Mouse (Mus musculus) cerebellum, adult 2 months (tissue): ENCODE results near the gene Rab3il1. TPM values are rescaled to one million over a fixed set of nuclear protein-coding genes. Genes with fewer than 3 reads are reported as not detected.

Experiments
- DNase-seq, 2 experiments: peaks; one replicate each; pipeline ENCODE4 v3.0.0; 2021
- H3K27ac ChIP-seq: fragments of 200-500 bp; 2 replicates; pipeline ENCODE4 v1.5.1; 2012; ENCODE audit warnings: low read length, control low read depth, inconsistent platforms; ENCODE audit not compliant: insufficient read depth
- H3K27me3 ChIP-seq: fragments of 200-500 bp; 2 replicates; pipeline ENCODE4 v1.6.1; 2012; ENCODE audit warnings: inconsistent platforms, mild to moderate bottlenecking, low read length, moderate library complexity; ENCODE audit not compliant: control insufficient read depth, insufficient read depth
- H3K4me1 ChIP-seq: fragments of 200-500 bp; 2 replicates; pipeline ENCODE4 v1.6.1; 2011; ENCODE audit warnings: low read length; ENCODE audit not compliant: control insufficient read depth, insufficient read depth
- H3K4me3 ChIP-seq: fragments of 200-500 bp; replicated peaks from 2 replicates; pipeline ENCODE3; 2011; ENCODE audit warnings: mild to moderate bottlenecking, low read depth, low read length, control low read depth; ENCODE audit not compliant: insufficient read depth
- CTCF ChIP-seq: fragments of 200-500 bp; IDR thresholded peaks from 2 replicates; pipeline ENCODE4 v1.5.1; 2011; ENCODE audit warnings: low read depth, mild to moderate bottlenecking, control low read depth, low read length, moderate library complexity, borderline replicate concordance; ENCODE audit not compliant: insufficient read depth
- POLR2A ChIP-seq: fragments of 200-500 bp; IDR thresholded peaks from 2 replicates; pipeline ENCODE4 v1.6.1; 2011; ENCODE audit warnings: low read length, control low read depth, borderline replicate concordance; ENCODE audit not compliant: insufficient read depth
- WGBS: fragments of 180-500 bp; shearing (Covaris S2); methylation state at CpG from one replicate; pipeline ENCODE4 v1.1.7; 2018; 5-methylcytosine and 5-hydroxymethylcytosine counted together
- polyA plus RNA-seq: library from polyadenylated mRNA; depleted of rRNA; stranded (reverse); fragments of >200 nt; gene quantifications from 2 replicates; pipeline ENCODE4 v1.2.3, GENCODE M21; 2012

Gene Rab3il1
- polyA plus RNA-seq, 1 experiment = 9.5 TPM

- Histone ChIP-seq H3K4me1 (no peaks in the 10 kb centered on the region), H3K27me3 (no peaks in the 10 kb centered on the region), H3K4me3 (no peak overlapping the region), H3K27ac (no peak overlapping the region)
- 84% methylated on average over 4 of the region's 4 CpGs for WGBS
- no peak for TF ChIP-seq POLR2A
- no peak for TF ChIP-seq CTCF
- DNase-seq = no peak
These were observed 51.2 kb downstream of the Rab3il1 start for GRCm38 (mm10) chr19:10052698-10053097.

GRCm38 (mm10) chr19:10053692-10054260 lies 52.3 kb downstream of the Rab3il1 start:
- WGBS = 74% methylated on average over 10 of the region's 10 CpGs
- Histone ChIP-seq H3K4me3 (no peak overlapping the region), H3K27ac (no peak overlapping the region), H3K4me1 (no peaks in the 10 kb centered on the region), H3K27me3 (no peaks in the 10 kb centered on the region)
- TF ChIP-seq CTCF (no peak), POLR2A (no peak)
- DNase-seq = no peak

- TF ChIP-seq CTCF (no peak), POLR2A (no peak)
- no peak overlapping the region for H3K4me3 ChIP-seq
- no peak overlapping the region for H3K27ac ChIP-seq
- WGBS = 83% methylated on average over 6 of the region's 6 CpGs
- no peaks in the 10 kb centered on the region for H3K27me3 ChIP-seq
- no peaks in the 10 kb centered on the region for H3K4me1 ChIP-seq
- DNase-seq = no peak
These were observed 53.0 kb downstream of the Rab3il1 start for GRCm38 (mm10) chr19:10054361-10055075.

- Histone ChIP-seq H3K4me3 (no peak overlapping the region), H3K27ac (no peak overlapping the region), H3K4me1 (no peaks in the 10 kb centered on the region), H3K27me3 (no peaks in the 10 kb centered on the region)
- no peak for DNase-seq
- WGBS = 81% methylated on average over 3 of the region's 3 CpGs
- TF ChIP-seq CTCF (no peak), POLR2A (no peak)
These were observed 53.8 kb downstream of the Rab3il1 start for GRCm38 (mm10) chr19:10055261-10055660.

- WGBS = 76% methylated on average over 22 of the region's 22 CpGs
- no peaks in the 10 kb centered on the region for H3K27me3 ChIP-seq
- H3K4me1 ChIP-seq = no peaks in the 10 kb centered on the region
- TF ChIP-seq CTCF = no peak
- no peak for TF ChIP-seq POLR2A
- no peak overlapping the region for H3K27ac ChIP-seq
- no peak for DNase-seq
- H3K4me3 ChIP-seq = no peak overlapping the region
These were observed 54.6 kb downstream of the Rab3il1 start for GRCm38 (mm10) chr19:10055783-10056660.

- Histone ChIP-seq H3K4me1 (no peaks in the 10 kb centered on the region), H3K27me3 (no peaks in the 10 kb centered on the region), H3K4me3 (no peak overlapping the region), H3K27ac (no peak overlapping the region)
- 88% methylated on average over 3 of the region's 3 CpGs for WGBS
- TF ChIP-seq POLR2A = no peak
- TF ChIP-seq CTCF = no peak
- no peak for DNase-seq
These were observed 55.2 kb downstream of the Rab3il1 start for GRCm38 (mm10) chr19:10056686-10057085.

GRCm38 (mm10) chr19:10057486-10058351 lies 56.2 kb downstream of the Rab3il1 start:
- no peak for DNase-seq
- Histone ChIP-seq H3K4me3 (no peak overlapping the region), H3K4me1 (no peaks in the 10 kb centered on the region), H3K27me3 (no peaks in the 10 kb centered on the region), H3K27ac (no peak overlapping the region)
- no peak for TF ChIP-seq POLR2A
- no peak for TF ChIP-seq CTCF
- WGBS = 55% methylated on average over 11 of the region's 11 CpGs
